Mouse (Mus musculus): ENCODE measurements around the gene Gnl1. TPM values are rescaled to one million over a fixed set of nuclear protein-coding genes. Genes with fewer than 3 reads are reported as not detected.

Gnl1 gene
- polyA plus RNA-seq (2014; fragmentation: Illumina TruSeq; extraction: RNeasy Lipid Tissue Mini Kit (QIAGEN cat#74804)): 1.6 TPM

DNA sequence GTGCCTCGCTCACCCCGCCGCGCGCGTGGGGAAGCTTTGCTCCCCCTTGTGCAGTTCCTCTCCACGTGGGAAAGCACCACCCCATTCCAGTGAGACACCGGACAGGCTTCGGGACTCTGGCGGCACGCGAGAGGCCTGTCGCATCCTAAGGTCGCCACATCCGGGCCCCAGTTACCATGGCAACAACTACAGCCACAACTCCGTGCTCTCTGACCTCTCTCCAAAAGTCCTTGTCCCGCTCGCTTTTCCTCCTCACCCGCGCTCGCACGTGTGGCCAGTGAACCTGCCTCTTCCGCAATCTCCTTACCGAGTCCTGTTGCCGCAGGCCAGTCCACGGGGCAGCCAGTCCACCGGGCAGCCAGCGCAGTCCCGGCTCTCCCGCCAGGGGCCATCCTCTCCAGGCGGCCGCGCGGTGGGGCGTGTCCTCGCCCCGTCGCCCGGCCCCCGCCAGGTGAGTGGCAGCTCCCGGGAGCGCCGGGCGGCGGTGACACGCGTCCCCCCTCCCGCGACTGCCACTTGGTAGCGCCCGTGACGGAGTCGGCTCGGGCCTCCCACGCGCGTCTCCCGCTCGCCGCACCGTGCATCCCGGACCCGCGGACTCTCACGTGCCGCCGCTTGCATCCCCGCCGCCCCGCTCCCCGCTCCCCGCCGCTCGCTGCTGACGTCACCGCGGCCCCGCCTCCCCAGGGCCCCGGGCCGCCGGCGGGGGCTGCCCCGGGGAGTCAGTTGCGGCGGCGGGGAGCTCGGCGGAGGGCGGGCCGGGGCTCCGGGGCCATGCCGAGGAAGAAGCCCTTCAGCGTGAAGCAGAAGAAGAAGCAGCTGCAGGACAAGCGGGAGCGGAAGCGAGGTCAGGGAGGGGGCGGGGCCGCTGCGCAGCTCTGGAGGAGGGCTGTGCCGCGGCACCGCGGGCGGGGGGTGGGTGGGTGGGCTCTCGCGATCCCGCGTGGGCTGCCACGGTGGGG, at the start of gene Gnl1, which contains the start of gene Prr3:
Gene Gnl1, plus strand, starts transcription at position 451 of the 962 bp plus-strand sequence.
Gene Prr3, minus strand, starts transcription at position 836 of the 962 bp plus-strand sequence.

GRCm38 (mm10) chr17:35969418-35970389, 9.9 kb upstream of the Gnl1 start, which contains the start of gene Abcf1:
Gene Abcf1, minus strand, starts transcription at chr17:35969761.

DNA sequence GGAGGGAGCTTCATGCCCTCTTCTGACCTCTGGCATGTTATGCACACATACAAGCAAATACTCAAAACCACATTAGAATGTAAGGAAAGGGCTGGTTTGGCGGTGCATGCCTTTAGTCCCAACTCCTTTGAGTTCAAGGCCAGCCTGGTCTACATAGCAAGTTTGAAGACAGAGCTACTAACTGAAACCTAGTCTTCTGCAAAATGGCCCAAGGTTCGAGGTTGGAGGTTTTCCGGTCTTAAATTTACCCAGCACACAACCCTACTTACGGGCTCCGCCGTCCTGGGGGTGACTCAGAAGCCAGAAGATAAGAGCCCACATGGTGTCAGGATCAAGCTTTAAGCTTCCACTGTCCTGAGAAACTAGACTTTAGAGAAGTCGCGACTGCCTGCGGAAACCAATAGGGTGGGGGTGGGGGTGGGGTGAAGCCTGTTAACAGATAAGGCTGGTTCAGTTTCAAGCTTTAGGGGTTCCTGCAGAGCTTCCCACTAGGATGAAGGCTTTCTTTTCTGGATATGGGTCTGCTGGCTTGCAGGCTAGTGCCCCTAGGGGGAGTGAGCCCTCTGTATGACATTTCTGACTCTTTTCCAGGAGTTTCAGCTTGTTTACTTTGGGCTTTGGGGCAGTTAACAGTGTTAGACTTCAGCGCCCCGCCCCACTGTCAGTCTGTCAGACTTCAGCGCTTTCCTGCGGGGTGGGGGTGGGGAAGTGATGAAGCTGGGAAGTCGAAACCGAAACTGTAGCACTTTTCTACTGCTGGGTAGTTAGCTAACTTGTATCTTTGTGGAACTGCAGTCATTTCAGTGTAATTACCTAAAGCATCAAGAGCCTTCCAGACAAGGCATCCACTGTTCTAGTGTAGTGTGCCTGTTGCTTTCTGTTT, 40.8 kb downstream of the Gnl1 start, which contains the start of gene H2-T24:
Gene H2-T24, minus strand, starts transcription at position 370 of the 883 bp plus-strand sequence.

DNA sequence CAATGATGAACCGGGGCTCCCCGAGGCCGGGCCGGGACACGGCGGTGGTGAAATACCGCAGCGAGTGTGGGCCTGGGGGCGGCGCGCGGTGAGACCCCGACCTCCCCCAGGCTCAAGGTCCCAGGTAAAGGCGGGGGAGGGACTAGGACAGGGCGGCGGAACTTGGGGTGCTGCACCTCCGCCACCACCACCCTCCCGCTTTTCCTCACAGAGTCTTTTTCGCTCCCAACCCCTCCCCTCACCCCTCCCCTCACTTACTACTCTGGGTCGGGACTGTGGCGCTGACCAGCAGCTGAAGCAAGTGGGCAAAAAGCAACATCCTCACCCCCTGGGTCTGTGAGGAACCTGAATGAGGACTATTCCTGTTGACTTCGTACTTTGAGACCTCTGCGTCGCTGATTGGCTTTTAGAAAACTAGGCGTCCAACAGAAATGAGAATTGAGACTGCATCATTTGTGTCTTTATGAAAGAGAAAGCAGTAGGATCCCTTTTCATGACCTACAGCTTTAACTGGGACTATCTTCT, 52.8 kb downstream of the Gnl1 start, which contains the start of gene H2-T23:
Gene H2-T23, minus strand, starts transcription at position 505 of the 525 bp plus-strand sequence.

Other genes with a start within 250 kb of the Gnl1 start
- 7.2 TPM for gene Ier3, start 158.2 kb upstream of the Gnl1 start, polyA plus RNA-seq (2014; fragmentation: Illumina TruSeq; extraction: RNeasy Lipid Tissue Mini Kit (QIAGEN cat#74804))
- 6.8 TPM for gene Flot1, start 156.6 kb upstream of the Gnl1 start, polyA plus RNA-seq (2014; fragmentation: Illumina TruSeq; extraction: RNeasy Lipid Tissue Mini Kit (QIAGEN cat#74804))
- 165 TPM for gene Tubb5, start 141.5 kb upstream of the Gnl1 start, polyA plus RNA-seq (2014; fragmentation: Illumina TruSeq; extraction: RNeasy Lipid Tissue Mini Kit (QIAGEN cat#74804))
- gene Mdc1, start 138.3 kb upstream of the Gnl1 start, polyA plus RNA-seq (2014; fragmentation: Illumina TruSeq; extraction: RNeasy Lipid Tissue Mini Kit (QIAGEN cat#74804)): 27.0 TPM
- gene Nrm, start 118.5 kb upstream of the Gnl1 start, polyA plus RNA-seq (2014; fragmentation: Illumina TruSeq; extraction: RNeasy Lipid Tissue Mini Kit (QIAGEN cat#74804)): 4.5 TPM
- 2.1 TPM for gene Ppp1r18, start 114.3 kb upstream of the Gnl1 start, polyA plus RNA-seq (2014; fragmentation: Illumina TruSeq; extraction: RNeasy Lipid Tissue Mini Kit (QIAGEN cat#74804))
- gene Dhx16, start 100.0 kb upstream of the Gnl1 start, polyA plus RNA-seq (2014; fragmentation: Illumina TruSeq; extraction: RNeasy Lipid Tissue Mini Kit (QIAGEN cat#74804)): 17.6 TPM
- gene 2310061I04Rik, start 82.4 kb upstream of the Gnl1 start, polyA plus RNA-seq (2014; fragmentation: Illumina TruSeq; extraction: RNeasy Lipid Tissue Mini Kit (QIAGEN cat#74804)): 11.3 TPM
- 8.8 TPM for gene Atat1, start 69.8 kb upstream of the Gnl1 start, polyA plus RNA-seq (2014; fragmentation: Illumina TruSeq; extraction: RNeasy Lipid Tissue Mini Kit (QIAGEN cat#74804))
- gene Mrps18b, start 63.5 kb upstream of the Gnl1 start, polyA plus RNA-seq (2014; fragmentation: Illumina TruSeq; extraction: RNeasy Lipid Tissue Mini Kit (QIAGEN cat#74804)): 14.5 TPM
- 47.7 TPM for gene Ppp1r10, start 63.4 kb upstream of the Gnl1 start, polyA plus RNA-seq (2014; fragmentation: Illumina TruSeq; extraction: RNeasy Lipid Tissue Mini Kit (QIAGEN cat#74804))
- gene Abcf1, start 10.1 kb upstream of the Gnl1 start, polyA plus RNA-seq (2014; fragmentation: Illumina TruSeq; extraction: RNeasy Lipid Tissue Mini Kit (QIAGEN cat#74804)): 63.5 TPM
- 4.4 TPM for gene Prr3, start 385 bp downstream of the Gnl1 start, polyA plus RNA-seq (2014; fragmentation: Illumina TruSeq; extraction: RNeasy Lipid Tissue Mini Kit (QIAGEN cat#74804))
- 2.5 TPM for gene H2-T24, start 40.7 kb downstream of the Gnl1 start, polyA plus RNA-seq (2014; fragmentation: Illumina TruSeq; extraction: RNeasy Lipid Tissue Mini Kit (QIAGEN cat#74804))
- 2.5 TPM for gene H2-T23, start 53.0 kb downstream of the Gnl1 start, polyA plus RNA-seq (2014; fragmentation: Illumina TruSeq; extraction: RNeasy Lipid Tissue Mini Kit (QIAGEN cat#74804))
- gene H2-T22, start 62.9 kb downstream of the Gnl1 start, polyA plus RNA-seq (2014; fragmentation: Illumina TruSeq; extraction: RNeasy Lipid Tissue Mini Kit (QIAGEN cat#74804)): 8.8 TPM
- gene Gm6034, start 63.1 kb downstream of the Gnl1 start, polyA plus RNA-seq (2014; fragmentation: Illumina TruSeq; extraction: RNeasy Lipid Tissue Mini Kit (QIAGEN cat#74804)): not detected
- gene Gm11127, start 78.5 kb downstream of the Gnl1 start, polyA plus RNA-seq (2014; fragmentation: Illumina TruSeq; extraction: RNeasy Lipid Tissue Mini Kit (QIAGEN cat#74804)): not detected
- gene Gm19684, start 141.8 kb downstream of the Gnl1 start, polyA plus RNA-seq (2014; fragmentation: Illumina TruSeq; extraction: RNeasy Lipid Tissue Mini Kit (QIAGEN cat#74804)): not detected
- gene Gm7030, start 149.6 kb downstream of the Gnl1 start, polyA plus RNA-seq (2014; fragmentation: Illumina TruSeq; extraction: RNeasy Lipid Tissue Mini Kit (QIAGEN cat#74804)): not detected
- gene Gm8909, start 188.7 kb downstream of the Gnl1 start, polyA plus RNA-seq (2014; fragmentation: Illumina TruSeq; extraction: RNeasy Lipid Tissue Mini Kit (QIAGEN cat#74804)): not detected
- gene H2-T3, start 210.4 kb downstream of the Gnl1 start, polyA plus RNA-seq (2014; fragmentation: Illumina TruSeq; extraction: RNeasy Lipid Tissue Mini Kit (QIAGEN cat#74804)): not detected